Mouse (Mus musculus): ENCODE measurements around the gene Trabd2b.

Gene Trabd2b

DNA sequence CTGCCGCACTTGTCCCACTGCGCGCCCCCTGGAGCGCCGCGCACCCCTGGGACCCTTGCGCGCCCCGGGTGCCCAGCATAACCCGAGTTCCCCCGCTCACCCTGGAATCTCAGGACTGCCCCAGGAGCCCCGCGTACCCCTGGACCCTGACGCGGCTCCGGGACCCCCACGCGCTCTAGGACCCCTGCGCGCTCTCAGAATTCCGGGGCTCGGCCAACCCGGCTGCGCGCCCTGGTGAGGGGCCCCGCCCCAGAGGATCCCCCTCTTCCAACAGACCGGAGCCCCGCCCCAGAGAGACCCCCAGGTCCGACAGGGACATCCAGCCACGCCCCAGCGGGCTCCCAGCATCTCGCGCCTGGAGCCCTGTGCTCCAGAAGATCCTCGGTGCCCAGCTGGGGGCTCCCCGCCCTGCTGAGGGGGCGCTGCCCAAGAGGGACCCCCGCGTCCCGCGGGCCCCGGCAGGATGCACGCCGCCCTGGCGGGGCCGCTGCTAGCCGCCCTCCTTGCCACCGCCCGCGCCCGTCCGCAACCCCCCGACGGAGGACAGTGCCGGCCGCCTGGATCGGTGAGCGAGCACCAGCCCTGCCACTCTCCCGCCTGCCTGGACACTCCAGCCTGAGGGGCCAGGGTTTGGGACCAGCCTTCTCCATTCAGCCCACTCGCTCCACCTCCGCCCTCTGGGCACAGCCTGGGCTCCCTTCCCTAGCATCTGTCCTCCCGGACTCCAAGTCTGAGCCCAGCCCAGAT lies at the start of gene Trabd2b:
Trabd2b (plus strand) TSS at position 370 of the 747 bp plus-strand sequence.
- DNase-seq (ENCODE audit: extremely low read depth, low read depth) = no peak

DNA sequence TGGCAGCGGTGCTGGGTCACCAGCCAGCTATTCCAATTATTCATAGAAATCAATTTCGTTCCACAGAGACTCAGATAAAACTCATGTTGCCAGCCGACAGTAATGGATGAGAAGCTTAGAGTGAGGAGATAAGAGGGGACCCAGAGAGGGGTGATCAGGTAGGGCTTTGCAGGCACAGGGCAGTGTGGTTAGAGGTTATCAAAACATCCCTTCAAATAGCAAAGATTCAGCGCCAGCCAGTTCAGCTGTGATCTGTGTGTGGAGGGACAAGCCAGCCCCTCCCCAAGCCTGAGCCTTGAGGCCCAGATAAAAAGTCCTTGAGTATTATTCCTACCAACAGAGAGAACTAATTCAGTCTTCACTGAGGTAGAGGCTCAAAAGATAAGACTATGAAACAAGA lies 49.1 kb upstream of the Trabd2b start:
- no peak for DNase-seq (ENCODE audit: extremely low read depth, low read depth)

DNA sequence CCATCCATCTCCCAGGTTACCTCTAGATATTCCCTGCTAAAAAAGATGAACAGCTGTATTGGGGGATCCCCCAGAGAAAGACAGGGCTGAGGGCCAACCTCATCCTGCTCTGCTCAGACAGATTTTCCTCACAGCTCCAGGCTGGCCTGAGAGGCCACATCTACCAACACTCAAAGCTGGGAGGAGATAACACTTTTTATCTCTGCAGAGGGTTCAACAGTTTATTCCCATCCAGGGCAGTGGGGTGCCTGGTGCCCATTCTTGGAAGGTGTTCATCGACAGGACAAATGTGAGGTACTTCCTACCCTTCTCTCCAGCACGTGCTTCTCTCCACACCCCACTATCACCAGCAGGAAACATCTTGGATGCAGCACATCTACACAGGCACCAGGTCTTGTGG lies 47.6 kb upstream of the Trabd2b start:
- no peak for DNase-seq (ENCODE audit: extremely low read depth, low read depth)

DNA sequence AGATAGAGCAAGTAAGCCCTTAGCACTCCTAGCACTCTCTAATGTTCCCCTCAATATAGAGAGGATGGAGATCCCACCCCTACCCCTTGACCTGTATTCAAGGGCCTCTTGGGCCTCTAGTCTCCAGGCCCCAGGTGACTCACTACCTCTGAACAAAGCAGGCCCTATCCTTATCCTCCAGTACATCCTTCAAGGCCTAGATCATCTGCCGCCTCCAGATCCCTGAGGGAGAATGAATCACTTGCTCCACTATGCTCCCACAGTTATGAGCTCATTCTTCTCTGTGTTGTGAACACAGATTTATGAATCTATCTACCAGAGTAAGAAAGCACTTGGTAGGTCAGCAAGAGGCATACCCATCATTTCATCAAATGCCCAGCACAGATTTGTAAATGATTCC lies 46.7 kb upstream of the Trabd2b start:
- no peak for DNase-seq (ENCODE audit: extremely low read depth, low read depth)

DNA sequence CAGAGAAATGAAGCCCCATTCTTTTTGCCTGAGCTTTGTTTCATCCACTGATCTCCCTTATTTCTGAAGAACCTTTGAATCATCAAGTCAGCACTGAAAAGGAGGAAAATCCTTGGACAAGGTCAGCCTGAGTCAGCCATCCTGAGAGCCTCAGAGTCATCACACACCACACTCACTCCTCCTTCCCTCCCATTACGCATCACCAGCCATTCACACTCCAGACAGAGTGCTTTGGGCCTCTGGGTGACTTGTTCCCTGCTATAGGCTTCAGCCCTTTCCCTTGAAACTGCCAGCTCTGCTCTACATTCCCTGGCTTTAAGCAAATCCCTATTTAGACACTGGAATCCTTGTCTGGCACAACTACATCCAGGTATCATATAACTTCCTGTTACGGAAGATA lies 45.2 kb upstream of the Trabd2b start:
- DNase-seq (ENCODE audit: extremely low read depth, low read depth) = no peak

DNA sequence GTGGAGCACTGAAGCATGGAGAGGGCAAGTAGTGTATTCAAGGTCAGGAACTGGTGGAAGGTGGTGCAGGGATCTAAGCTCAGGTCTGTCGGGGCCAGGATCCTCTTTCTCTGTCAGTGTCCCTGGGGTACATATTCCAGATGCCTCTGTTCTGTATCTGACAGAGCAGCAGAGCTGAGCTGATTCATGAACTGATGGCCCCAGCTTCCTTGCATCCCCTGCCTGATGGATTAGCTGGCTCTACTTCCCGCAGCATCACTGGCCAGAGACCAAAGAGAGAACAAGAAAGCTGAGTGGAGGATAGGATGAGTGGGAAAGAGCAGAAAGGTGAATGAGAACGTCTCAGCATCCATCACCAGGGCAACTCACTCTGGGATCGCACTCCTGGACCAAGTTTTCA lies 41.5 kb upstream of the Trabd2b start:
- no peak for DNase-seq (ENCODE audit: extremely low read depth, low read depth)

DNA sequence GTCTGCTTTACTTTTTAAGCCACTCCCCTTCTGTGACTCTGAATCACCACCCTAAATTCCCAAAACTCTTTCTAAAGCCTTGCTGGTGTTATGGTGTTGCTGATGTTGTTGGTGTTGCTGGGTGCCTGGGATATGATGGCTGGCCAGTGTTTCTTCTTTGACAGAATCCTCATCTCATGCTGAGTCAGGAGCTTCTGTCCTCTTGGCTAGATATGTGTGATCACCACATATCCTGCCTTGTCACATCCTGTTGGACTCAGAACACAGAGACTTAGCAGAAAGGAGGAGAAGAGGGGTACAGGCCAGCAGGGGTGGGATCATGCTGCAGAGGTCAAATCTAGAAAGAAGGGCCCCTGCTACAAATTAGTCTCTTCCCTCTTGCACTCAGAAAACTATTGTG lies 40.9 kb upstream of the Trabd2b start:
- no peak for DNase-seq (ENCODE audit: extremely low read depth, low read depth)

DNA sequence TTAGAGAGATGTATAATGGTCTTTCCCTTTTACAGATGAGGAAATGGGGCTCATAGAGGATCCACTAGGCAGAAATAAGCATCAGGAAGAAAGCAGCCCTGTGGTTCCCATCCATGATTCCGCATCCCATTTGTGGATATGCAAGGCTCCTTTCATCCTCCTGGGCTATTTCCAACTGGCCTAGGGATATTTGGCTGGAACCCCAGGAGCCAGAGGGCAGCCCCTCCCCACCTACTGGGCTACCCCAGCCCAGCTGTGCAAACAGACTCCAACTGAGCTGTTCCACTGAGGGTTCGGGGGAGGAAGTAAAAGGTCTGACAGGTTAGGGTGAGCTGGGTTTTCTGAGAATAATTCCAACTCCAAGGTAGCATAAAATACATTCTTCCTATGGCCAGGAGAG lies 39.5 kb upstream of the Trabd2b start:
- DNase-seq (ENCODE audit: extremely low read depth, low read depth) = no peak

DNA sequence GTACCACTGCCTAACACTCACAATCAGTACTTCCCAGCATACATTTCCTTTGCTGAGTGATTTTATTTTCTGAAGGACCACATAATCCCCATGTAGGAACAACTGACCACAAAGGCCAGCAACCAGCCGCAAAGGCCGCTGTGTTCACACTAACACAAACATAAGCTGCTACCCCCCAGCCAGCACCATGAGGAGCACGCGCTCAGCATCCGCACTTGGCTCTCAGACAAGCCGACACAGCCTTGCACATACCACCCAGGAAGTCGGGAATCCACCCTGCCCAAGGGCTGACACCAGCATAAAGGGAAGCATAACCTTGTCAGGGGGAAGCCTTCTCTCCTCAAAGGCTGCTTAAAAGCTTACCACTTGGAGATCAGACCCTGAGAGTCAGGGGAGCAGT lies 38.7 kb upstream of the Trabd2b start:
- DNase-seq (ENCODE audit: extremely low read depth, low read depth) = no peak

DNA sequence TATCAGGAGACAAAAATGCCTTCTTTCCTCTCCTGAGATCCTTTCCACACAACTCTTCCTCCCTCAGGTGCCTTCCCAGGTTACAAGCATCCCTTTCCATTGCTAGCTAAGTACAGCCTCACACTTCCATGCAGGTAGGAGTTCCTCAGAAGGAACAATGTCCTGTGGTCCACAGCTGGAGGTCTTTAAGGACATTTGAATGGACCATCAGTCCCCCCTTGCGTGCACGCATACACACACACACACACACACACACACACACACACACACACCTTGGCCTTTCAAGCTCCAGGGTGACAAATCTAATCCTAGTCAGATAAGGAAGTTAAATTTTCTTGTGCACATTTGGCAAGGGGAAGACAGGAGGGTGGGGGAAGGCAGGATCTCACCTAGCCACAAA lies 36.9 kb upstream of the Trabd2b start:
- DNase-seq (ENCODE audit: extremely low read depth, low read depth) = no peak

DNA sequence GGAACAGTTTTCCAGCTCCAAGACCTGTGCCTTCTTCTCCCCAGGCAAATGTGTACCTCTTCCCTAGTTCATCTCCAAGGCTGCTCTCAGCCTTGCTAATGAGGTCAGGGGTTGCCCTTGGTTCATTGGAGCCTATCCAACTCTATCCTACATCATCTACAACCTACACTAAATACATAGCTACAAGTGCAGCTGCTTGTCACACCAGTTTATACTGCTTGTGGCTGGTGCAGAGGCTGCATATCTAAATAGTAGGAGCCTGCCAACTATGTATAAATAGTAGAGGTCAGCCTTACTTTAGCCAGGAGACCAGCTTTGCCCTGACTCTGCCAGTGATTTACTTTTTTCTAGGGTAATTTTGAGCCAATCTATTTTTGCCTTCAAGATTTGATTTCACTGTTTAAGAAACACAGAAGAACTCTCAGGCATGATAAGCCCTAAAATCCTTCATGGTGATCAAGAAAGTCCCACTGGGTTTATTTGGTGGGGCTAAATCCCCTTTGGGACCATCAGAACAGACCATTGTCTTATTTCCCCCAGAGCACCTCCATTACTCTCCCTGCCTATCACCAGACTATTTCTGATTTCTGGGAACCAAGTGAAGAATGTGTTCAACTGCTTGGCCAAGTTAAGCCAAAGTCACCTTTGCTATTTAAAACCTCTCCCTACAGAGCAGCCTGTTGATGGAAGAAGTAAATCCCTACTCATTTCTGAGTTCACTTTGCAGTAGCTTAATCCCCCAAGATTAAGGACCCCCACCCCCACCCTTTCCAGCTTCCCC lies 35.4 kb upstream of the Trabd2b start:
- no peak for DNase-seq (ENCODE audit: extremely low read depth, low read depth)

DNA sequence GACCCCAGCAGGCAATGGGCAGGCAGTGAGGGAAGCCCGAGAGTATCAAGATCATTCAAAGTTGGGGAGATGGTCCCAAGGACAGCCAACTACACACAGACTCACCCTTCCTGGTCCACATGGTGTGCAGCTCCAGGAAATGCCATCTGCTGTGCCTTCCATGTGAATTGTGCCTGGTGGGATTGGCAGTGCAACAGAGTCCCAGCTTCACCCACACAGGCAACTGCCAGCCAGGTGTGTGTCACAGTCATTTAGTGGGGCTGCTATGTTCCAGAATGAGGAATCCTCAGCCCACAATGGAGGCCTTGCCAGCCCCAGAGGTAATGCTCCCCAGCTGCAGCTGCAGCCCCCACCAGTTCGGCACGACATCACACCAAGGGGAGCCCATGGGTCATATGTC lies 33.8 kb upstream of the Trabd2b start:
- DNase-seq (ENCODE audit: extremely low read depth, low read depth) = no peak

DNA sequence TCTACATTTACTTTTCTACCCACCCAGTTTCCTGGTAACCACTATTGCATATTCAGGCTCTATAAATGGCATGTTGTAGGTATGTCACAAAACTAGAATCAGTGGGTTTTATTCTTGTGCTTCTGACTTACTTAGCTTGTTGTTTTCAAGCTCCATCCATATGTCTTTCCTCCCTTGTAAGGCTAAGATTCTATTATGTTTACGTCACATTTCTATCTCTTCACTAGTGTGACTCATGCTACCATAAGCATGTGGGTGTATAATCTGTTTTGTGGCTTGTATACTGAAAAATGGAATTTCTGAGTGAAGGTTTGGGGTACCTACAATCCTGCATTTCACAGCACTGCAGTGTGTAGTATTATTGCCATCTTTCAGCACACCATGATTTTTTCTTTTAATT lies 32.2 kb upstream of the Trabd2b start:
- DNase-seq (ENCODE audit: extremely low read depth, low read depth) = no peak

DNA sequence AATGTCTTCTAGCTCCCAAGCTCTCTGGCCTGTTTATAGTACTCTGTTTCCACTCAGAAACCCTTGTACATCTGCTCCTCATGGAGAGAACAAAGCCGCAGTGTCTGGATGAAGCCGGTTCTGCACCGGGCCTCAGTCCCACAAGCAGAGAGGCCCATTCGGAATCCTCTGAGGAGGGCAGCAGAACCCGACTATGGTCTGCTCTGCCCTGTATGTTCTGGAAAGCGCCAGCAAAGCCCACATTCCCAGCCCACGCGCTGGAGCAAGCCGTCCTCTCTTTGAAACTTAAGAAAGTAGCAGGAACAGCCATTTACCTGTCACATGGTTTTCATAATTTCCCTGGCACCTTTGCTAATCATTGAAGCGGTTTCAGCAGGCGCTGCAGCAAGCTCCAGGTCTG lies 29.0 kb upstream of the Trabd2b start:
- no peak for DNase-seq (ENCODE audit: extremely low read depth, low read depth)

DNA sequence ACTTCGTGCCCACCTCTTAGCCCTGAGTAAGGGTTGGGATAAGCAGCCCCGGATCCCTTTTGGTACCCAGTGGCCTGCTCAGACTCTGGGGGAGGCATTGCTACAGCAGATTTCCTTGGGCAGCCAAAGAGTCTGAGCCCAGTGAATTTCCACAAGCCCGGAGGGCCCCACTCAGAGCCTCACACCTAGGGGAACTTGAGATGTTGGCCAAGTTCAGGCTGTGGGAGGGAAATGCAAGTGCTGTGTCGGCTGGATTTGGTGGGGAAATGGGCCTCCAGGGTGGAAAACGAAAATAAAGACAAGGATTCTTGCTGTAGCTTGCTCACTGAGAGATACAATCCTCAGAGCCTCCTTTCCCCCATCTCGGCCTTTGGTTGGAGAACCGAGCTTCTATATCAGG lies 28.0 kb upstream of the Trabd2b start:
- no peak for DNase-seq (ENCODE audit: extremely low read depth, low read depth)

DNA sequence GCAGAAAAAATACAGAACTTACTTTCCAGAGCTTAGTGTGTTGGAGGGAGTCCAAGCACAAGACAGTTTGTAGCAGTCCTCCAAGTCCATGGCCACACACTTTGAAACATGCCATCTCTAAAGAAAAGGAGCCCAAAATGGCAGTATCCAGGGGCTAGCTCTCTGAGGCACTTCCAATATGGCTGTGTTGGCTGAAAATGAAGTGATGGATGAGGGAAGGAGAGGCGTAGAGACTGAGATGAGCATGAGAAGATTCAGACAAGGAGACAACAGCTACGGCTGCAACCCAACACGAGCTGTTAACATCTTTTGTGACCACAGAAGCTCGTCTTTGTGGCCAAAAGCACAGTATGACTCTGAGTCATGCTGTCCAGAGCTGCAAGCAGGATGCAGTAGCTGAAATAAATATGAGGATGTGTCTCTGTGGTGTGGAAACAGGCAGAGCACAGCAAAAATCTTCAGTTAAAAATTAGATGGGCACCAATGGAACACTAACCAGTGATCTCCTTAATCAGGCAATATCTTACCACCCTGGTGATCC lies 27.0 kb upstream of the Trabd2b start:
- no peak for DNase-seq (ENCODE audit: extremely low read depth, low read depth)

DNA sequence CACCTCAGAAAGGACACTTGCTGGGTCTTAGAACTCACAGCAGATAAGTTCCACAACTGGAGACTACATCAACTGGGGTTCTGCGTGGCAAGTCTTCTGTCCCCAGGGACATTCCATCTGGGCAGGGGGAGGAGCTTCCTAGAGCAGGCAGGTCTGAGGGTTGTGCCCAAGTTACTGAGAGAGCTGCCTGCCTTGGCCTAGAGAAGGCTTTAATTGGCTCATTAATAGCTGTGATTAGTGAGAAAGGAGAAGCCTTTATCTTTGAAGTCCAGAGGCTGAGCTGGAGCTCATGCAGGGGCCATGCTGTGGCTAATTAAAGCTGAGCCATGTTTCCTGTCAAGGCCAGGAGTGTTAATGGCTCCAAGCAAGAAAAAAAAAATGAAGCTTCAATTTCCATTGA lies 23.9 kb upstream of the Trabd2b start:
- DNase-seq (ENCODE audit: extremely low read depth, low read depth) = no peak

DNA sequence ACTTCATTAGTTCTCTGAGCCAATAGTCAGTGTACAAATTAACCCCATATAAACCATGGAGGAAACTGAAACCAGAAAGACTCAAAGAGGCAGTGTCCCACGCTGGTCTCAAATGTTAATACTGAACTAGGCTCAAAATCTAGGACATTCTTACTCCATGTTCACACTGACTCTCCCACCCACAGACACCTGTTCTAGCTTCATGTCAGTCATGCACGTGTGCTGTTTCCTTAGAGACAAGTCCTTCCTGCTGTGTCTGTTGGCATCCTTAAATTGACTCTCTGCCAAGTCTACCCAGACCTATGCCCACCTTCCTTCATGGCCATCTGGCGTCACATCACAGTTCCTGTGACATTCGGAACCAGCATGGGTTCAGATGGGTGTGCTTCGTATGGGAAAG lies 21.3 kb upstream of the Trabd2b start:
- no peak for DNase-seq (ENCODE audit: extremely low read depth, low read depth)

DNA sequence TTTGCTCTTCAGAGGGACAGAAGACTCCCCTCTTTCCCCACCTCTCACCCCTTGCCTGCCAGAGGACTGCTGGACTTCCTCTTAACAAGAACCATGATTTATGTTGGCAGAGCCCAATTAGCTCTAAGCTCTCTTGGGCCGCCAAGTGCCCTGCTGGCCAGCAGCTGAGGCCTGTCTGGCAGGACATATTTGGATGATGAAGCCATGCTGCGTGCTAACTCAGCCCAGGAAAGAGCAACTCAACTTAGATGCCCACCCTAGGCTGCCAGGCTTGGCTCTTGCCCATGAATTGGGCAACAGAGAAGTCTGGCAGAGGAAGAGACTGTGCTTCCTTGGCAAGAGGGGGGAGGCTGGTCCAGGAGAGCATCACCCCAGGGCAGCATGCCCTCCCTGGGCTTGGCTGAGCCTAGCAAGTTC lies 20.1 kb upstream of the Trabd2b start:
- DNase-seq (ENCODE audit: extremely low read depth, low read depth) = no peak

DNA sequence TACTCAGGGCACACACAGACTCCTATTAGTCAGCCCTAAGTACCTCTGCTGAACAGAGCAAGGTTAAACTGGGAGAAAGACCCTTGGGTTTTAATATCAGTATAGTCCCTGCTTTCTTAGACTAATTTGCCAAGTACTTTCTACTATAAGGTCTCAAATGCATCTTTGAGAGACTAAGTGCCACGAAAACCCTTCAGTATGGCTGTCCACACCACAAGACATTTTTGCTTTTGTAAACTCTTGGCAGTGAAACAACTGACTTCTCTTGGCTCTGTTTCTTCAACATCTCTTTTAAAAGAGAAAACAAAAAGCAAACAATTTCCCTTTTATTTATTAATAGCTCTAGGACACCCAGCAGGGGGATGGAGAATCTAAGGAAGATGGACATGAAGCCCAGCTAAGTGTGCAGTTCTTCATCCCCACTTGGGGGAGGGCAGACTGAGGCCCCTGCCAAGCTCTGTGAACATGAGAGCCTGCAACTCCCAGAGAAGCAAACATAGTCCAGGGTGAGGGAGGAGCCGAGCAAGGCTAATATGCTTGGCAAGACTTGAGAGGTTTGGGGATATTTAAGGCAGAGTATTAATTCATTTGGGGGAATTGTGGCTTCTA lies 18.9 kb upstream of the Trabd2b start:
- no peak for DNase-seq (ENCODE audit: extremely low read depth, low read depth)

DNA sequence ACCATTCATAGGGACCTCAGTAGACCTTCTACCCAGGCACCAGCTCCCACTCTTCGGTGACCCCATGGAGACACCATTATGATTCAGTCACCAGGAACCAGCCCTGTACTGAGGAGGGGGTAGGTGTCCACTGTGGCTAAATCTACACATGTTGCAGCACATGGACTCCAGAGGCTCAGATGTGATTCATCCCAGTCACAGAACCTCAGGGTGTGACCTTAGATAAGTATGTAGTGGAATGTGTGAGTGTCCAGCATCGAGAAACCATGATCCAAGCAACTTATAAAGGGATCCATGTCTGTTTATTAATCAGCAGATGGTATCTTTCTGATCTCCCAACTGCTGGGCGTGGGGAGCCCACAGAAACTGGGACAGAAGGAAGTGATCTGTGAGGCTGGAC lies 18.2 kb upstream of the Trabd2b start:
- no peak for DNase-seq (ENCODE audit: extremely low read depth, low read depth)

DNA sequence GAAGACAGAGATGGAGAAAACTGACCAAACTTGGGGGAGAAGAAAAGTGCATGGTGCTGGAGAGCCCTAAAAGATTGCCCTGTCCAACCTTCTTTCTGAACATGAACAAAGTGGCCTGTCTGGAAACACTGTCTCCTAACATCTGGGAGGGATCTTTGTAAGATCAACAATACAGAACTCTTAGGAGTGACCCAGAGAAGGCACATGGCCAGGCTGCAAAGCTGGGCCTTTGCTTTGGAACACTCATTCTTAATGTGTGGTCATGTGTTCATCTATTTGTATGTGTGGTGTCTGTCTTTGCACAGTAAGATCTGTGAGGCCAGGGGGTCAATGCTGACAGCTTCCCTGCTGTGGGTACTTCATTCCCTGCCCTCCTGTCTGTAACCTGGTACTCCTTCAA lies 16.9 kb upstream of the Trabd2b start:
- no peak for DNase-seq (ENCODE audit: extremely low read depth, low read depth)

Measured in MEL-GATA-1-ER (cell line).